Mouse (Mus musculus) embryonic fibroblast, embryonic 13.5 days (primary cell): Measurements from ENCODE around the gene Pla2g2f.

ENCODE experiments used
- CTCF ChIP-seq: IDR thresholded peaks from 2 replicates; pipeline ENCODE4 v1.5.1; 2011; ENCODE audit warnings: mild to moderate bottlenecking, control low read depth, low read length, moderate library complexity, borderline replicate concordance; ENCODE audit not compliant: insufficient read depth
- POLR2A ChIP-seq: IDR thresholded peaks from 2 replicates; pipeline ENCODE4 v1.6.1; 2011; ENCODE audit warnings: low read depth, mild to moderate bottlenecking, control low read depth, low read length, moderate library complexity

DNA sequence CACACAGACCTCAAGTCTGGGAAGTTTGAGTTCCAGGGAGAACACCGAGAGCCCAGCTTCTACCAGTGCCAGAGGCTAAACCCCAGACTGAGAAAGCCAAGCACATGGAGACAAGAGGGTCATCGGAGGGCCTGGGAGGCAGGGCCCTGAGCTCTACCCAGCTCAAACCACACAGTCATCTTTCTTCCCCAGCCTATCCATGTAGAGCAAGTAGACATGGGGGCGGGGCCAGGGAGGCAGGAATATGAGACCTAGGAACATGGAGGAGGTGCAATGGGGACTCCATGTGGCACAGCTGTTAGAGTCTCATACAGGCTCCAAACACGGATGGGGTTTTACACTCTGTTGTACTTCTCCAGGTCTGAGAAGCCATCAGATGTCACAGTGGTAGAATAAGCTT lies 11.5 kb downstream of the Pla2g2f start:
- TF ChIP-seq CTCF (no peak), POLR2A (no peak)
